Mouse (Mus musculus) layer of hippocampus, postnatal 10 days (tissue): ENCODE results near the gene Gnl2. TPM values are rescaled to one million over a fixed set of nuclear protein-coding genes. Genes with fewer than 3 reads are reported as not detected.

ENCODE experiments used
- DNase-seq, 2 experiments: peaks; one replicate each; pipeline ENCODE4 v3.0.0; 2021; ENCODE audit warnings: low spot score in 2 of 2
- long read RNA-seq: library from polyadenylated mRNA; stranded (forward); transcript quantifications from one replicate; pipeline ENCODE4 v2.0.0, GENCODE M21; 2023
- total RNA-seq, 2 experiments: library from RNA; stranded (reverse); gene quantifications; 2 replicates each; pipeline ENCODE4 v1.2.3; 2021

The Gnl2 gene
- total RNA-seq, result 10 to 100 TPM; 73.5 to 74.9 TPM
- long read RNA-seq, transcript Gnl2-201 (16 exons, 2,366 nt), result major isoform, 48 of 68 reads
- long read RNA-seq, partial matches to known transcripts, result 3 of 68 reads
- long read RNA-seq, other reads (novel, unspliced or antisense), result 16 of 68 reads

GRCm38 (mm10) chr4:125015806-125016635 lies at the start of gene Gnl2:
Gnl2 (plus strand) TSS chr4:125016585.
- no peak for DNase-seq

- no peak for DNase-seq
These were observed 47.7 kb upstream of the Gnl2 start for GRCm38 (mm10) chr4:124968711-124969110.

- DNase-seq, result no peak
These were observed 47.1 kb upstream of the Gnl2 start for GRCm38 (mm10) chr4:124969219-124969848.

- no peak for DNase-seq
These were observed 46.2 kb upstream of the Gnl2 start for GRCm38 (mm10) chr4:124970194-124970593.

DNA sequence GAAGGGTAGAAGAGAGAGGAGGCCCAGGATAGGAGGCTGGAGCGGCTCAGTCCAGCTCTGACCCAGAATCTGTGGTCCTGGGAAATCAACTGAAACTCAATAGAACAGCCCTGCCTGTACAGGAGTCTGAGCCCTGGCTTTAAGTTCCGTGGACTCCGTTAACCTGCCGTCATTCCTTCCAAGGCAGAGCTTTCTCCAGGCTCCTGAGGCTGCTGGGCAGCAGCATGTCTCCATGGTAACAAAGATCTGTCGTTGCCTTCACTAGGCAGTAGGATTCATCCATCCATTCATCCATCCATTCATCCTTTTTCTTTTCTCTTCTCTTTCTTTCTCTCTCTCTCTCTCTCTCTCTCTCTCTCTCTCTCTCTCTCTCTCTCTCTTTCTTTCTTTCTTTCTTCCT lies 45.7 kb upstream of the Gnl2 start:
- DNase-seq, result no peak

DNA sequence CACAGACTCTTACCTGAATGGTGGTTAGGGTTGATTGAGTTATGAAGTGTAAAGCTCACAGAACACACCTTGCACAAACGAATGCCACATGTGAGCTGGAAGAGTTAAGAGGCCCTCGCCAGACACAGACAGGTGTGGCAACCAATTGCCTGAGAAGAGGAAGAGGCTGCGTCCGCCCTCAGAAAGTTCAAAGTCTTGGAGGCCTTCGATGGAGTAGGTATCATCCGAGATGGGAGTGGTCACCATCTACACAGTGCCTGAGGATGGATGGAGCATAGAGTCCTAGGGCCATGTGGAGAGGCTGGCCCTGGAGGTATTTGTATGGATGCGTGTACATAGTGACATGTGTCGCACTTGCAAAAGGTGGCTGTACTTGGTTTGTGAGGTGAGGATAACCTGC lies 45.3 kb upstream of the Gnl2 start:
- DNase-seq, result no peak

- DNase-seq, result no peak
These were observed 44.1 kb upstream of the Gnl2 start for GRCm38 (mm10) chr4:124972316-124972715.

DNA sequence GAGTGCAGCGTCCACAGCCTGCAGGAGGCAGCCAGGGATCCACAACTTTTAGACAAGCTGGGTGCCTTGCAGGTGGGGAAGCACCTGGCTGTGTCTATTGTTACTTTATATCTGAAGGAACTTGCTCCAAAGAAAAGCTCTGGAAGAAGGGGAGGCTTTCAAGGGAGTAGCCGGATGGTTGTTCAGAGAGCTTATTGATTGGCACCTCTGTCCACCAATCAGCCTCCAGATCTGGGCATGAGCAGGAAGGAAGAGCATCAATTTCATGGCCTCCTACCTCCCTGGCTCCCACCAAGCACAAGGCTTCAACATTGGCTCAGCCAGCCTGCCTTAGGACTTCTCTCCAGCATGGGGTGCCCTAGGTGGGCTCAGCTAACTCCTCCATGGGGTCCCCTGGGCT lies 43.1 kb upstream of the Gnl2 start:
- DNase-seq, result no peak

GRCm38 (mm10) chr4:124978201-124978600 lies 38.2 kb upstream of the Gnl2 start:
- no peak for DNase-seq

DNA sequence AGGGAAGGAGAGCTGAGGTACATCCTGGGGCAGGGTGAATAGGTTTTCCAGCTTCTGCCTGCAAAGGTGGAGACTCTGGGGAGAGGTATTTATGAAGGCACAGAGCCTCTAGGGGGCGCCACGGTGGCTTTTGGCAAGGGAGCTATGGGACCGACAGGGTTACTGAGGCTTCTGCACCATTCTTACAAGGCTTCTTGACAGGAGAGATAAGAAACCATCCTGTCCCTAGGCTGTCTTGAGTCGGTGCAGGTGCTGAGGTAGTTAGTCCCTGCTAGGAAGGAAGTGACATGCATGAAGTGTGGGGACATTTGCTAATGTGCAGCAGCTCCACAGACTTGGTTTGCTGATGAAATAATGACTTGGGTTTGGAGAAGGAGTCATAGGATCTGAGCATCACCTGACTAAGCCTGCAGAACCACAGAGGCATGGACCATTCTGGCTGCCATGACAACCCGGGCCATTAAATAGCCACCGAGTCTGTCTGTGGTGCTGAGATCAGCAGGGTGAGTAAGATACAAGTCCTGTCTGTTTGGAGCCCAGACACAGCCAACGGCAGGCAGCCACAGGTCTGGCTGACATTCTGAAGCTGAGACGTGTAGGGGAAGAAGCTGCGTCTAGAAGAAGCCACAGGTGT lies 32.4 kb upstream of the Gnl2 start:
- peak in 1 of 2 experiments; percentile 40 for DNase-seq

DNA sequence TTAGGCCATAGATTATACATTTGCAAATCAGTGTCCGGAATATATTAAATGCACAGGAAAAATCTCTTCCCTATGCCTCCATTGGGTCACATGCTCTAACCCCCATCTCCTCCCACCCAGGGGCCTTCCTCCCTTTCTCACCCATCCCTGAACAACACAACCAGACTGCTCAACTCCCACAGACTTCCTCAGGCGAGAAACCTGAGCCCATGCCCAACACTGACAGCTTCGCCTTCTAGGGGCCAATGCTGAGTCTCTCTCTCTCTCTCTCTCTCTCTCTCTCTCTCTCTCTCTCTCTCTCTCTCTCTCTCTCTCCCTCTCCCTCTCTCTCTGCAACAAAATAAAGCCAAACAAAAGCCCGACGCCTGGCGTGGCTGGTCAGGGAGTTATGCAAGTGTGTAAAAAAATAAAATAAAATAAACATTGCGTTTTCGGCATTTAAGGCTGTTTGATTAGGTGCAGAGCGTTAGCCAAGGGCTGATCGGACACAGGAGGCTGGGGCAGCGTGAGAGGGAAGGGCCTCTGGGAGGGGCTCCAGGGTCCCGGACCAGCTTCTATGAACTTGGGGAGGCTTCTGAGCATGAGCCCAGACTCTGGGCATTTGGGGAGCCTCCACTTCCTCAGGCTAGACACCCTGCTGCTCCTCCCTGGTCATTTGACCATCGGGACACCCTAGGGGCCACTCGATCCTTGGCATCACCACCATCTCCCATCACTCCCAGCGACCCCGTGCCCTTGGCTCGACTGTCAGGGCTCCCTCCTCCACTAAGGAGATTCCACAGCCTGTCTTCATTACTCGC lies 31.3 kb upstream of the Gnl2 start:
- no peak for DNase-seq

DNA sequence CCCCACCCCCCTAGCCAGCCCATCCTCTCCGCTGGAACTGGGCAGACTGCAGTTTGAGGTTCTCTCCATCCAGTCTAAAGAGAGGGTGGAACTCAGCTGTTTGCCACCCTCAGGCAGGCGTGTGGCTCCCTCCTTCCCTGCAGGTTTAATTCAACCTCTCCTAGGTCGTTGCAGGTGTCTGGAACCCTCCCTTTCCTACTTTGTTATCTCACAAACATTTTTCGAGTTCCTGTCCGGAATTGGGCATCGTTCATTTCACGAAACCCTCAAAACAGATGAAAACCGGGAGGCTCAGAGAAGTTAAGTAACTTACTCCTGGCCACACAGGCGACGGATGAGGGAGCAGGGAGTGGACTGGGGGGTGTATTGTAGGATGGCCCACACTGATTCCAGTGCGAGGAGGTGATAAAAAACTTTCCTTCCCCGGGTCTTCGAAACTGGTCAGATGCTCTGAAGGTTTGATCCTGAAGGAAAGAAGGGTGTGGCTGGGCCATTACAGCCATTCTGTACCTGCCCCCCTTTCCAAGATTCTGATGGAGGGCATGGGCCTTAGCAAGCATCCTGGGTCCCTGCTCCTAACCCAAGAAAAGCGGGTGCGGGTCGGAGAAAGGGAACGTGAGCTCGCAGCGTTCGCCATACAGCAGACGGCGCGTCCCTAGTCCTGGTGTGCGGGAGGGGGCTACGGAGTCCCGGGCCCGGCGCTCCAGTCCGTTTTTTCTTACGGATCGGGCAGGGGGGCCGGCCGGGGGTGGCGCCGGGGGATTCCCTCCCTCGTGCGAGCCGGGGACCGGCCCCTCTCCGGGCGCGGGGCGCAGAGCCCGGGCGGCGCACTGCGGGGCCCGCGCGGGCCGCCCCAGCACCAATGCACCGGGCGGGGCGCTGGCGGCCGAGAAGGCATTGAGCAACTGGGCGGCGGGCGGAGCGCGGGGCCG lies 30.4 kb upstream of the Gnl2 start, which contains the start of gene Rspo1:
TSS of gene Rspo1 (plus strand) at position 760 of the 932 bp plus-strand sequence.
- no peak for DNase-seq

DNA sequence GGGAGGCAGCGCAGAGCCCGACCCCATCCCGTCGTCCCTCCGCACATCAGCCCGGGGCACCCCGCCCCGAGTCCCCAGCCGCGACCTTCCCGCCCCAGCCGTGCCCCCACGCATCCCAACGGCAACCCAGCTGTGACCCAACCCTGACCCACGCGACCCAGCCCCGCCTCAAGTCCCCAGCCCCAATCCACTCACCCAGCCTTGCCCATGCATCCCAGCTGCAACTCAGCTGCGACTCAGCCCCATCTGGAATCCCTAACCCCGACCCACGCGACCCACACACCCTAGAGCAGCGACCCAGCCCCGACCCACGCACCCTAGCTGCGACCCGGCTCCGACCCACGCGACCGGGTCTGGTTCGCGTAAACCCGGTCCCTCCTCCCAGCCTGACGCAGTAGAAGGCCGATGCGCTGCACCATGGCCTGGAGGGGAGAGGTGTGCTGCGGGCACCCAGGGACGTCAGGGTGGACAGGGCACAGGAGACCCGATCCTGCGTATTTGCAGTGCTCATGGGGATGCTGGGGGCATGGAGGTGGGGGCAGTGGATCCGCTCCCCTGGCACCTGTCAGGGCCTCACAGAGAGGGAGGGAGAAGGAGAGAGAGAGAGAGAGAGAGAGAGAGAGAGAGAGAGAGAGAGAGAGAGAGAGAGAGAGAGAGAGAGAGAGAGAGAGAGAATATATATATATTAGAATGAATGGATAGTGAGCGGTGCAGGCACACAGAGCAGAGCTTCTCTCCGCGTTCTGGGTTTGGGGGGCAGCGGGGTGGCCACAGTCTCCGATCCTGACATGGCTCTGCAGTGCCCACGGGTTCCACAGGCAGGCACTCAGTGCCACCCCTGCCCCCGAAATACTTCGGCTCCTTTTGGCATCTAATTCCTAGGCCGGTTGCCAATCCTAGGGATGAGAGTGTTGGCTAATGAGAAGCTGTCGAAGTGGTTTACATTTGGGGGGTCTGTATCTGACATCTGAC lies 29.4 kb upstream of the Gnl2 start:
- DNase-seq, result no peak

GRCm38 (mm10) chr4:124987711-124988097 lies 28.7 kb upstream of the Gnl2 start:
- DNase-seq, result no peak

DNA sequence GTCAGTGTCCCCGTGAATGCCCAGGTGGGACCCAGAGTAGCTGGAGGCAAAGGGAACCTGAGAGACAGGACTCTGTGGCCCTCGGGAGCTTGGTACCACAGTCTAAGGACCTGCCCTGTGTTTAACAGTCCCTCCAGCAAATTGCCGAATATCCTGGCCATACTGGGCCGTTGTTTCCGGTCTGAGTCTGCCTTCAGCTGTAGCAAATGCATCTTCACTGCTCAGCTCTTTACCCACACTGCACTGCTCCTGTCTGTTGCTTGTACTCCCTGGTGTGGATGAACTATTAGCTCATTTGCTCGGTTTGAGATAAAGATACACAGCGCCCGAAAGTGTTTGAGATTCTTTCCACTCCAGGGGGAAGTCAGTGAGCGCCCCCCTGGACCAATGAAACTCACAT lies 28.0 kb upstream of the Gnl2 start:
- no peak for DNase-seq

- no peak for DNase-seq
These were observed 26.6 kb upstream of the Gnl2 start for GRCm38 (mm10) chr4:124989787-124990253.

DNA sequence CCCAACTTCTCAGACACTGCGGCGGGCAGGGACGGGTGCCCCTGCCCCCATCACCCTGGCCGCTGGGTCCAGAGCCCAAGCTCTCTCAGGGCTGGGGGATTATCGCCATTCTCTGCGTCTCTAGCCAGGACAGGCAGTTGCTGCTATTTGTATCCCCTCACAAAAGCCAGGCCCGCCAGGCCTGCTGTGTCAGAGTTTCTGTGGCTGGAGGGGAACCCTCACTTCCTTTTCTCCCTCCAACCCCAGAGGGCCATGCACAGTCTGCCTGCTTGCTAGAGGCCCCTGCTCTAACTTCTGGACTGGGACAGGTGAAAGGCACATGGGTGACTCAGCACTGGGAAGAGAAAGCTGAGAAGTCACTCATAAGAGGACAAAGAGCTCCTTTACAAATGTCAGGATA lies 26.1 kb upstream of the Gnl2 start:
- no peak for DNase-seq

DNA sequence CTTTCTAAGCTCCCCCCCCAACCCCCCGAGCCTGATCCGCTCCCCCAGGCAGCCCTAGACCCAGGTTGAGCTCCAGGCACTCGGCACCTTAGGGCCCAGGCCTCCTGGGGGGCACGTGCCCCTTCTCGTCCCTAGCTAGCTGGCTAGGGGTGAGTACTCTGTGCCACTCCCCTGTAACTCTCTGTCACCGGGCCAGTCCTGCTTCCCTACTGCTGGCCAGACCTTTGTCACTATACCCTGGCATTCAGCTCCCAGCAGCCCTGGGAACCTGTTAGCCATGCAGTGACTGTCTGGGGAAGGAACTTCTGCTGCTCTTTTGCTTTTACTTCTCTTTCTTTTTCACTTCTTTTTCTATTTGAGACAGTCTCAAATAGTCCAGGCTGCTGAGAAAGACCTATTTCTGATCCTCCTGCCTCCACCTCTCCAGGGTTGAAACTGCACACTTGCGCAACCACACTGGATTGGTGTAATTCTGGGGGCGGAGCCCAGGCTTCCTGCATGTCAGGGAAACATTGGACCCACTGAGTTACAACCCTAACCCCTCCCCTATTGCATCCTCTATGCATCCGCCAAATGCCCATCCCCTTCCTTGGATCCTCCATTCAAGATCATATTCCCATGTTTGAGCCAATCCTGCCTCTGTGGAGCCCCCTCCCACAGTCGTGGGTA lies 18.8 kb upstream of the Gnl2 start:
- DNase-seq, result no peak
